Mouse (Mus musculus): ENCODE results near the gene Pcsk1n.
"Not testable (repeated sequence)": the region's sequence is repeated elsewhere in the genome, so short reads cannot be mapped to it uniquely, and the experiment has no call there.

Pcsk1n gene

GRCm38 (mm10) chrX:7919601-7920383 is at the start of gene Pcsk1n:
Gene Pcsk1n, plus strand, starts transcription at chrX:7919822.
- DNase-seq, result peak; percentile 69

- DNase-seq, result no peak
Measured at GRCm38 (mm10) chrX:7869826-7870225, 49.8 kb upstream of the Pcsk1n start.

DNA sequence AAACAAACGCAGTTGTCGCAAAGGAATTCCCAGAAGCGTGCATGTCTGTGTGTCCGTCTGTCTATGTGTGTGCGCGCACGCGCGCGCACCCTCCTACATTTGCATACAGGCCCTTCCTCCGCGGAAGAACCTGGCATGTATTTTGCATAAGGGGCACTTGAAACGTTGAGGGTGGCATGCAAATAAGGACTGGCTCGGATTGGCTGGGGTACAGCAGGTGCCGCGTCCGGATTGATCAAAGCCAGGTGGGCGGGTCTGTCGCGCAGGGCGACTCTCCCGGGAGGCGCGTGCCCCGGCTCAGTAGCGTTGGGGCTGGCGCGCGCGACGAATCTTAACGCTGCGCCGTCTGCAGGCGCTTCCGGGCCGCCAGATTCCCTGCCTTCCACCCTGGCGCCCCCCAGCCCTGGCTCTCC is 41.6 kb upstream of the Pcsk1n start, which contains the start of gene Pim2:
Pim2 (plus strand) TSS at position 256 of the 413 bp plus-strand sequence.
- DNase-seq, result peak; percentile 93

DNA sequence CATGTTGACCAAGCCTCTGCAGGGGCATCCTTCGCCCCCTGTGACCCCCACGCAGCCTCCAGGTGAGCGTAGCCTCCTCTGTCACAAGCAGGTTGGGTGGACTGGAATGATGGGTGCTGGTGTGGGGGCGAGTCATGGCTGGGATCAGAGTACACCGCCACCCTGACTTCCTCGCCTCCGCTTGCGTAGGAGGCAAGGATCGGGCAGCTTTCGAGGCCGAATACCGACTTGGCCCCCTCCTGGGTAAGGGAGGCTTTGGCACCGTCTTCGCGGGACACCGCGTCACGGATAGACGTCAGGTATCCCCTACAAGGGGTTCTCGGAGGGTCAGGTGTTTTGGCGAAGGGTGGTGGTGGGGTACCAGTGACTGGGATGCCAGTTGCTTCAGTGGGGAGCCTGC is 41.1 kb upstream of the Pcsk1n start:
- peak; percentile 67 for DNase-seq

DNA sequence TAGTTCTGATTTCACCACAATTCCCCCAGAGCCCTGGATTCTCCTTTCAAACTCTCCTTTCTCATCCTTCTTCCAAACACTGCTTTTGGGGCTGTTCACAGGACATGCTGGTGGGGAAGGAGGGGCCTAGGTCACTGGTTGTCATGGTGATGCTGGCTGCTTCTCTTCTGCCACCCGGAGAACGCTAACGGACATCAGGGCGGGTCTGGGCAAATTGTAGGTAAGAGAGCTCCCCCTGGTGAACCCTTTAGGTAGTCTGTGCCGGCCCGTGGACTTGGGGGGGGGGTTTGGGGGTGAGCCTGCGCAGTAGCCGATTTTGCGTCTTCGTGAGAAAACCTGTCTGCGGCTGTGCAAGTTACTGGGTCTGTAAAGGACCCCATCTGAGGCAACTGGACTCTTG is 39.8 kb upstream of the Pcsk1n start:
- DNase-seq, result peak; percentile 86

DNA sequence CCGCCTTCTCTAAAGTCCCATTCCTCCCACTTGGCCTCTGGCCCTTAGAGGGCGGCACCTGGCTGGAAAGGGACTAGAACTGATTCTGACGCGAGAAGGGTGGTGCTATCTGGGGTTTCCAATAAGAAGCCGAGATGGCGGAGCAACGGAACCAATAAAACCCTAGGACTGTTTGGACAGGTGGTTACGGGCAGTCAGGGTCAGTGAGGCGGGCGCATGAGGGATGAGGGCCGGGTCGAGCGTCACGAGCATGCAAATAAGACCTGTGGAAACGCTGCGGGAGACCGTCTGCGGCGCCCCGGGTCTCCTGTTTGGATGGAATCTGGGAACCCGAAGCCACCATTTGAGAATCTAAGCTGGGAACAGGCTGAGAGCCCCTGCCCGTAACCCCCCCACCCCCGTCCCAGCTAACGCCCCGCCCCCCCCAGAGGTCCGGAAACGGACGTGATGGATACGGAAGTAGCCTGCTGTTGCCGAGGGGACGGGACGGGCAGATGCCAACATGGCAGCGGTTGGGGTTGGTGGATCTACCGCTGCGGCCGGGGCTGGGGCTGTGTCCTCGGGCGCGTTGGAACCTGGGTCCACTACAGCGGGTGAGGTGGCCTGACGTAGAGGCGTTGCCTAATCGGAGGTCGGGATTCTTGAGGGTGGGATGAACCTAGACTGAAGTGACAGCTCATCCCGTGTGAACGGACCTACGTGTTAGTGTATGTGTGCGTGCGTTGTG is 35.6 kb upstream of the Pcsk1n start, which contains the start of gene Slc35a2:
Slc35a2 (plus strand) TSS at position 188 of the 727 bp plus-strand sequence.
- DNase-seq, result peak; percentile 92

DNA sequence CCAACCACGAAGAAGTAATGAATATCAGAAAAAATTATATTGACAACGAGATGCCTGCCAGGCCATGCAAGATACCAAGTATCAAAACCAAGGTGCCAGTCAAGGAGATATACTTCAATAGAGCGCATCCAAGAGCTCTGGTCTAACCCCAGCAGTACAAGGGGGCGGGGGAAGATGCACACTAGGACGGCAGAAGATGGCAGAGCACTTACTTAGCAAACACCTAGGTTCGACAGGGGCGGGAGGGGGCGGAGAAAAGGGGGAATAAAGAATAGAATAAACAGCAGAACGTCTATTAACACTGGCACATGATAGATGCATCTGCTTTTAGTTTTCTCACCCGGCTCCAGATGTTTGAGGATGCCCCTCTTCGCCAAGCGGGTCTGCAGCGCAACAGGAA is 21.4 kb upstream of the Pcsk1n start:
- DNase-seq, result peak; percentile 34

GRCm38 (mm10) chrX:7898880-7899874 is 20.4 kb upstream of the Pcsk1n start, which contains the start of the genes Pqbp1 and Timm17b:
Gene Pqbp1, minus strand, starts transcription at chrX:7899269.
Gene Timm17b, plus strand, starts transcription at chrX:7899357.
- peak; percentile 92 for DNase-seq

DNA sequence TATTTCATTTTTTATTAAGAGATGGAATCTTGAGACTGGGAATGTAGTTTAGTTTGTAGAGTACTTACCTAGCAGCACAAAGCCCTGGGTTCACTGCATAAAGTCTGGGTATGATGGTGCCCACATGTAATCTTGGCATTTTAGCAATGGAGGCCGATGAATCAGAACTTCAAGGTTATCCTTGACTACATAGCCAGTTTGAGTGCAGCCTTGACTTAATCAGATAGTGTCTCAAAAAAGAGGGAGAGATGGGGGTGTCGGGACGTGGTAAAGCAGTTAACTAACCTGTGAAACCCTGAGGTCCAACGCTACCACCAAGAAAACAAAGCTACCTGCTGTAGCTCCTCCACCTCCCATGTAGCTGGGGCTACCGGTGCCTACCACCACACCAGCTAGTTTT is 15.2 kb upstream of the Pcsk1n start:
- no peak for DNase-seq

DNA sequence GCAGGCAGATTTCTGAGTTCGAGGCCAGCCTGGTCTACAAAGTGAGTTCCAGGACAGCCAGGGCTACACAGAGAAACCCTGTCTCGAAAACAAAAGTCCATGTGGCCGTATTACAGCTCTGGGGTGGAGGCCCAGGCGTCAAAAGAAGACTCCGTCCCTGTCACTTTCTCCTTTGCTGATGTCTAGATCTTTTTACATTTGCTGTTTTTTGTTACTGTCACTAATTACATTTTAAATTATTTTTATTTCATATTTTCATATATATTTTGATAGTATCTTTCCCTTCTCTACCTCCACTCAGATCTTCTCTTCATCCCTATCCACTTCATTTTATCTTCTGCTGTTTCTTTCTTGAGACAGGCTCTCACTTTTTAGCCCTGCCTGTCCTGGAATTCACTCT is 11.9 kb upstream of the Pcsk1n start, which contains the start of gene Gm10491:
Gm10491 (minus strand) TSS at position 101 of the 400 bp plus-strand sequence.
- no peak for DNase-seq

DNA sequence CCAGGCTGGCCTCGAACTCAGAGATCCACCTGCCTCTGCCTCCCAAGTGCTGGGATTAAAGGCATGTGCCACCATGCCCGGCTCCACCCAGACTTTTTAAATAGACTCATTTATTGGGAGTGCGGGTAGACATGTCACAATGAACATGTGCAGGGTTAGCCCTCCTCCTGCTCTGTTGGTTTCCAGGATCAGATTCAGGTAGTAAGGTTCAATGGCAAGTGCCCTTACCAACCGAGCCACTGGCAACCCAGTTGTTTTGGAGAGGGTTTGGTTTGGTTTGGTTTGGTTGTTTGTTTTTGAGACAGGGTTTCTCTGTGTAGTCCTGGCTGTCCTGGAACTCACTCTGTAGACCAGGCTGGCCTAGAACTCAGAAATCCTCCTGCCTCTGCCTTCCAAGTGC is 10.4 kb upstream of the Pcsk1n start, which contains the start of gene Gm10490:
Gm10490 (plus strand) TSS at position 301 of the 400 bp plus-strand sequence.
- DNase-seq, result not testable (repeated sequence)

DNA sequence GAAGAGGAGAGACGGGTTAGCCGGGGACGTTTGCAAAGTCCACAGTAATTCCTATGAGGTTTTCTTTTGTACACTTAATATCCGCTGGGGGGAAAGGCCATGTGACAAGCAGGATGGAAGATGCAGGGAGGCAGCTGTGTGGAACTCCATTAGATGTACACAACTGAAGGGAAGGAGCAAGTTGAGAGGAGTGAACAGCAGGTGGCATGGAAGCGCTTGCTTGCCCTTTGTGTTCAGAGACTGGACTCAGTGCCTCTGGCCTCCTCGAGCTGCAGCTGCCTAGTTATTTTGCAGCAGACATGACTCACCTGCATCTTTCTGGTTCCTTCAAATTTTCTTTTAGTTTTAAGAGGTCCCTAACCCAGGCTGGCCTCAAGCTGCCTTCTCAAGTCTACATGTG is 9.1 kb upstream of the Pcsk1n start:
- DNase-seq, result no peak

- peak; percentile 58 for DNase-seq
Measured at GRCm38 (mm10) chrX:7915669-7916068, 4.0 kb upstream of the Pcsk1n start.

GRCm38 (mm10) chrX:7917960-7918359 is 1.7 kb upstream of the Pcsk1n start:
- DNase-seq, result not testable (repeated sequence)

DNA sequence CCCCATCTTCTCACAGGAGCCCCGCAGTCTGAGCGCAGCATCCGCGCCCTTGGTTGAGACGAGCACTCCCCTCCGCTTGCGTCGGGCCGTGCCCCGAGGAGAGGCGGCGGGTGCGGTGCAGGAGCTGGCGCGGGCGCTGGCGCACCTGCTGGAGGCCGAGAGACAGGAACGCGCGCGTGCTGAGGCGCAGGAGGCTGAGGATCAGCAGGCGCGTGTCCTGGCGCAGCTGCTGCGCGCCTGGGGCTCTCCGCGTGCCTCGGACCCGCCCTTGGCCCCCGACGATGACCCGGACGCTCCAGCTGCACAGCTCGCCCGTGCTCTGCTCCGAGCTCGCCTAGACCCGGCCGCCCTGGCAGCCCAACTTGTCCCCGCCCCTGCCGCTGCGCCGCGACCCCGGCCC is 2.4 kb downstream of the Pcsk1n start:
- DNase-seq, result no peak

DNA sequence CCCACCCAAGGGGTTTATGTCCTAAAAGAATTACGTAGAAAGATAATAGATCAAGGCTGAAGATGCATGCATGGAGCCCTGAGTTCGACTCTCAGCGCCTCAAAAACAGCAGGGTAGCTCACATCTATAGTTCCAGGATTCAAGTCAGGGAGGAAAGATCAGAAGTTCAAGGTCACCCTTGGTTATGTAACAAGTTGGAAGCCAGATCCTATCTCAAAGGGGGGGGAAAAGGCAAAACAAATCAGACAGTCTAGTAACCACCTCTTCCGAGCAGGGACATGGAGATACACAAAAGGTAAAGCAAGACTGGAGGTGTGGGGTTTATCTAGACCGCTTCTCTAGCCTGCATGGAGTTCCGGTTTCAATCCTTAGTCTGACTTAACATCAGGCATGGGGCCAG is 6.6 kb downstream of the Pcsk1n start:
- no peak for DNase-seq

DNA sequence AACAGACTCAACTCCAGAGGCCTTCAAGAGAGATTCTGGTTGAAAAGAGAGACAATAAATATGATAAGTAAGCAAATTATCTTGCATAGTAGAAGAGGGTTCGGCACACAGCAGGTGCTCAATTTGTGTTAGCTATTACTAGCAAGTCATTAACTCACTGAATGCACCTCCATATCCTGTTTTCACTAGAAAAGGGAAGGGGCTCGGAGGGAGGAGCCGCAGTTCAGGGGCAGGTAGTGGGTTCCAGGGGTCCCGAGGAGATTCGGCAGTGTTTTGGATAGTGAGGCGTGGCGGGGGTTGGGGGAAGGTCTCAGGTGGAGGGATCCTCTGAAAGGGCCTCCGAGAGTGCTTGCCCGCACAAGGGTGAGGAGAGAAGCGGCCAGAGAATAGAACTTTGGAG is 7.5 kb downstream of the Pcsk1n start:
- no peak for DNase-seq

GRCm38 (mm10) chrX:7928270-7928790 is 8.7 kb downstream of the Pcsk1n start, which contains the start of gene Eras:
Gene Eras, minus strand, starts transcription at chrX:7928607.
- DNase-seq, result no peak

DNA sequence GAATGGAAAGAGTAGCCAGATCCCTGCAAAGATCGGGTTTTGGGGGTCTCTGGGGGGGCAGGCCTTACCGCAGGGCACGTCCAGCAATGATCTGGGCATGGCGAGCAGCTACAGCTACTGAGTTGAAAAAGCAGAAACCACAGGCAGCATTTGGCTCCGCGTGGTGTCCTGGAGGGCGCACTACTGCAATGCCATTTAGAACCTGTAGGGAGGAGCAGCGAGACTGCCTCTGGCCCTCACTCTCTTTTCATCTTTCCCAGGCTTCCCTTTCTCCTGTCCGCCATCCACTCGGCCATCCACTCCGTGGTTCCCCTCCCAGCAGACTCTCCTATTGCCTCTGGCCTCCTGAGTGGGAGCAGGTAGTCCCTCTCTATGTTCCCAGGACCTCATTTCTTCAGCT is 17.3 kb downstream of the Pcsk1n start:
- DNase-seq, result no peak

DNA sequence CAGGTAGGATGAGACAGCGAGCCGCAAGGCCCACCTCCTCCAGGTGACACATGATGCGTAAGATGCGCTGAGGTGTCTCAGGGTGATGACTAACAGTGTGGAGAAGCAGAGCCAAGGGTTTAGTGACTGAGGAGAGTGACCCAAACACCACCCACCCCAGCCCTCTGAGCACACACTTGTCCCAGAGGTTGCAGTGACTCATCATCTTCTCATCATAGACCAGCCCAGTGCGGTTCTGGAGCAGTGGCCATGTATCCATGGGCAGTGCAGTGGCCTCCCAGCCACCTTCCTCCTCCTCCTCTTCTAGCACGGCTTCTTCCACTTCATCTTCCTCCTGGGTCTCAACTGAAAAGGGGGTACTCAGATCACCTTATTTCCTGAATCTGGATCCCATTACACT is 18.0 kb downstream of the Pcsk1n start:
- no peak for DNase-seq

DNA sequence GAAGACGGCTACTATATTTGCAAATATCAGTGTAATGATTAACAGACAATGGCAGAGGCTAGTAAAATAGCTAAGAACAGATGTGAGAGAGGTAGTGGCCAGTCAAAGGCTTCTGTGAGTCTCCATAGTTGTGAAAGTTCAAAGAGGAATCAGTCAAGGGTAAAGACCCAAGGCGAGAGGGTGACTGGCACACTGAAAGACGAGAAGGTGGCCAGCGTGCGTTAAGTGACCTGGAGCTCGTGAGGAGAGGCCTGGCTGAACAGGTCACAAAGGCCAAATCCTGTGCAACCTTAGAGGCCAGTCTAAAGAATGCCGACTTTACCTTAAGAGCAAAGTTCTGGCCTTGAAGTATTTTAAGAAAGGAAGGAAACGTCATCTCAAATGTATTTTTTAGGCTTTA is 26.0 kb downstream of the Pcsk1n start:
- DNase-seq, result no peak

Measured in cerebellum, adult 9-10 months (tissue).